Mouse (Mus musculus): ENCODE results near the gene Trim11. TPM values are rescaled to one million over a fixed set of nuclear protein-coding genes. Genes with fewer than 3 reads are reported as not detected.

The Trim11 gene
- polyA plus RNA-seq, 1 experiment = 93.7 TPM

- no peak for TF ChIP-seq GATA1 (IDR thresholded peaks at IDR 0.05; ENCODE audit: low read length)
These were observed 9.3 kb upstream of the Trim11 start for GRCm38 (mm10) chr11:58968551-58968950.

GRCm38 (mm10) chr11:58969027-58969426, 8.9 kb upstream of the Trim11 start:
- TF ChIP-seq GATA1 (IDR thresholded peaks at IDR 0.05; ENCODE audit: low read length) = no peak

DNA sequence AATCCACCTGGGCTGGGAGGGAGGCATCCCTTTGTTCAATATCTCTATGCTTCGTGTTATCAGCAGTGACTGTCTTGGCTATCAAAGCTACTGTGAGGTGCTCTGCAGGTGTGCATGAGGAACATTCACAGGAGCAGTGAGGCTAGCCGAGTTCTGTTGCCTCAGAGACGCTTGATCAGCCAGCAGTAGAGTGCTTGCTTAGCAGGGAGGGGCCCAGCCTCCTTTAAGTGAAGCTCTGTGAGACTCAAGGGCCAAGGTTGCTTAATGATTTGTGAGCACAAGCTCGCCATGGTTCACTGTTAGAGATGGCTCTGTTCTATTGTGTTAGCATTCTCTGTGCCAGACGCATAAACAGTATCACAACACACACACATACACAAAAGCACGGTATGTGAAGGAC, 8.2 kb upstream of the Trim11 start:
- no peak for TF ChIP-seq GATA1 (IDR thresholded peaks at IDR 0.05; ENCODE audit: low read length)

- TF ChIP-seq GATA1 (IDR thresholded peaks at IDR 0.05; ENCODE audit: low read length) = no peak
These were observed 6.9 kb upstream of the Trim11 start for GRCm38 (mm10) chr11:58970831-58971530.

GRCm38 (mm10) chr11:58971796-58972195, 6.1 kb upstream of the Trim11 start:
- no peak for TF ChIP-seq GATA1 (IDR thresholded peaks at IDR 0.05; ENCODE audit: low read length)

DNA sequence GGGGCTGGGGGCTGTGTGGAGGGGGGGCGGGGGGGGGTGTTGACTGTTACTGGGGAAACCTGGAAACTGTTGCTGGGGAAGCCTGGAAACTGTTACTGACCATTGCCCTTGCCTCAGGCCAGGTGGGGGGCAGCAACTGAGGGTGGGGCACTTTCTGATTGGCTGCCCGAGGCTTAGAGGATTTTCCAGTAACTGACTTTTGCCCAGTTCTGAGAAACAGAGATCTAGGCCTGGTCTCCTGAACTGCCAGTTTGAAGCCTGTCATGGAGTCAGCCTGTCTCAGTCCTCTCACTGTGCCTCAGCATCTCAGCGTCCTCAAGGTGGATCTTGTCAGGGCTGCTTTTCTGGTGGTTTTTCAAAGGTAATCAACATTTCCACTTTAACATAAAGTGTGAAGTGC, 3.5 kb upstream of the Trim11 start:
- TF ChIP-seq GATA1 (IDR thresholded peaks at IDR 0.05; ENCODE audit: low read length) = no peak

DNA sequence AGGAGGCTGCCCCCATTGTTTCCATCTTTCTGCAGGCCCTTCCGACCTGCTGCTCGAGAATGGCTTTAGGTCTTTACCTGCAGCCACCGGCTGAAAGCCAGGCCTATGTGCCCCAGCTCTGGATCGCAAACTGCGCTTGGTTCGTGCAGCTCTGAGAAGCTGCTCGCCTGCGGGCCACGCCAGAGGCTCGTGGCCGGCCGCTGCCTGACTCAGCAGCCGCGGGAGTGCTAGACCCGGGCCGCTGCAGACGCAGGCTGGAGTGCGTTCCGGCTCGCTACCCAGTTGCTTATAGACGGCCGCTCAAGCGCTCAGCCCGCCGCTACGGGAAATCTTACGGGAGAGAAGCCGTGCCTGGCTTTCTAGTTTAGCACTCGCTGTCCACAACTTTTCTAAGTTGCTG, 743 bp upstream of the Trim11 start:
- no peak for TF ChIP-seq GATA1 (IDR thresholded peaks at IDR 0.05; ENCODE audit: low read length)

DNA sequence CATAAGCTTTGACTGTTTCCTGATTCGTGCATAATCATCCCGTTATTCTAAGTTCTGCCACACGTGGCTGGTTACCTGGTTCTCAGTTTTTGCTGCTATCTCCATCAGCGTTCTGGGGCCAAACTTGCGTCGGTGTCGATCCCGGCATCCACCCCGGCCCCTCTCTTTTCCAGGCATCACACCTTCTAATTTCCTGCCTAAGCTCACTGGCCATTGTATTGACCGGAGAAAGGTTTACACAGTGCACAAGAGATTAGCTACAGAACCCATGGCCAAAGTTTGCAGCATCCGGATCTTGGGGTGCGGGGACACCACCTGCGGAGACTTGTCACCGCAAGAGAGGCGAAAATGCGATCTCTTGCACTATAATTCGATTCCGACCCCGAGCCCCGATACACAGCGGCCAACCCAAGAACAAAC, 276 bp upstream of the Trim11 start:
- TF ChIP-seq GATA1 (IDR thresholded peaks at IDR 0.05; ENCODE audit: low read length) = no peak

DNA sequence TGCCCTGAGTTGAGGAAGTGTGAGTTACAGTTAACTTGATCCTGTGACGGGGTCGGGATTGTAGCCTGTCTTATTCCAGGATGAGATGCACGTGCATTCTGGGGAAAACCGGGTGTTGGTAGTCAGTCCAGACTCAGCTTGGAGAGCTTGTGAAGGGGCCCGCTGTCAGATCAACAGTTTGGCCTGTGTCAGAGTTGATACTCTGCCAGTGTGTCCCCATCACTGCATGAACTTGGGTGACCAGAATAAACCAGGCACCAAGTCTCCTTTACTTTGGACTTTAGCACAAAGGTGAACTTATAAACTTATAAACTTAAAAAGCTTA, 775 bp downstream of the Trim11 start:
- no peak for TF ChIP-seq GATA1 (IDR thresholded peaks at IDR 0.05; ENCODE audit: low read length)

DNA sequence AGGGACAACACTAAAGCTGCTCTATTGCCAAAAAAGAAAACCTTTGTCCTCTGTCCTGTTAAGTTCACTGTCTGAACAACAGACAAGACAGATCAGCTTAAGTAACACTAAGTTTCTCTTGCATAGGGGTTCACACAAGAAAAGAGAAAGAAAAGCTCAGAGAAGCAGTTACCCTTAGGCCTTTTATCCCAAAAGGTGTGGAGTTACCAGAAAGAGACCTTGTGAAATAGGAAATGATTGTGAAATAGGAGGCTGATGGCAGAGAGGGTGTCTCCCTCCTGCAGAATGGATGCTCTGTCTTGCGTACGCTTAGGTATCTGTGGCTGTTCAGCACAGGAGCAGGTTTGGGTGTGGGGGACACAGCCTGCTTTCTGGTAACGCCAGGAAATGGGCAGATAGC, 1.3 kb downstream of the Trim11 start:
- no peak for TF ChIP-seq GATA1 (IDR thresholded peaks at IDR 0.05; ENCODE audit: low read length)

- no peak for TF ChIP-seq GATA1 (IDR thresholded peaks at IDR 0.05; ENCODE audit: low read length)
These were observed 1.8 kb downstream of the Trim11 start for GRCm38 (mm10) chr11:58979661-58980060.

GRCm38 (mm10) chr11:58980381-58980990, 2.6 kb downstream of the Trim11 start:
- no peak for TF ChIP-seq GATA1 (IDR thresholded peaks at IDR 0.05; ENCODE audit: low read length)

DNA sequence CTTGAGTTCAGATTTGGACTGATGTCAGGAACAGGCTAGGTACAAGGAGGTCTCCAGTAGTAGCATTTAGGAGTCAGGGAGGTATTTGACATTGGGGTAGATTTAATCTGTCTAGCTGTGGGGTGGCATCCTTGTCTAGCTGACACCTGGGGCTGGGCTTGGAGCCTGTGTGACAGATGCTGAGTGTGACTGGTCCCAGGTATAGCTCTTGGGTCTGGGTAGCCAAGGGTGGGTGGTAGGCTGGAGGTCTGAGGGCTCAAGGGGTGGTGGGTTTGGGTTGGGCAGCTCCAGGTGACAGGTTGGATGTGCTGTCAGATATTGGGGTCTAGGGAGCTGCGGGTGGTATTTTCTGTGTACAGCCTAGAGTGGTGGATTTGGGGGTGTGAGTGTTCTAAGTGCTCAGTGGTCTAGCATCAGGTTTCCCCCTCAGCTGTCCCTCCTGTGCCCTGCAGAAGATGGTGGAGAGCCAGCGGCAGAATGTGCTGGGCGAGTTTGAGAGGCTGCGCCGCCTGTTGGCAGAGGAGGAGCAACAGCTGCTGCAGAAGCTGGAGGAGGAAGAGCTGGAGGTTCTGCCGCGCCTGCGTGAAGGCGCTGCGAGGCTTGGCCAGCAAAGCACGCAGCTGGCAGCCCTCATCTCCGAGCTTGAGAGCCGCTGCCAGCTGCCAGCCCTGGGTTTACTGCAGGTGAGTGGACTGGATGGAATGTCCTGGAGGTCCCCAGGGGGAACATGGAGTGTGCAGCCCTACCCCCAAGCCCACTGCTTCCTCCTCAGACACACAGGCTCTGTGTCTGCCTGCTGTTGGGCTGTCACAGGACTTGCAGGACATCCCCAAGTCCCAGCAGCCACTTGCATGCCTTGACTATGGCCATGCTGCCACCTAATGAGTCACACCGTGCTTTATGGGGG, 3.9 kb downstream of the Trim11 start:
- no peak for TF ChIP-seq GATA1 (IDR thresholded peaks at IDR 0.05; ENCODE audit: low read length)

DNA sequence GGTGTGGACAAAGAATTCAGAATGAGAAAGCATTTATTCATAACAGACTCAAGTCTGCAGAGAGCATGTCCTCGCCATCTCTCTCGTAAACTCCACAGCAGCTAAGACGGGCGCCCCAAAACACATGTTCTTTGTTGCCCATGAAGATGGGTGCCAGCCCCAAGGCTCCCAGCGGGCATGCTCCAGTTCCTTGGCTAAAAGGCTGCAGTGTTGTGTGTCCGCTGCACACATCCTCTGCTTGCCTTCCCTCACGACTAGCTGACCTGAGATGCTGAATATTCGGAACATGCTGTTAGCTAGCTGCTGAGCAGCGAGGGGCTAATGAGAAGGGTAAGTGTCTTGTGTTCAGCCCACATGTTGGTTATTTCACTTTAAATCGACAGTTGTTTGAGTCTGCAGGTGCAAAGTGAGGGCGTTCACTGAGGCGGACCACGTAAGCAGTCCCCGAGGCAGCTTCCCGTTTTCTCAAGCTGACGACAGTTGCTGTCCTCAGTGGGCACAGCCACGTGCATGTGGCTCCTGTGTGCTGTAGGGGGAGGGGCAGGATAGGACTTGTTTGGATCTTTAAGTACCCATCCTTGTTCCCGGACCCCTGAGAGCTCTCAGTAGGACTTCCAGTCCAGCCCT, 4.7 kb downstream of the Trim11 start:
- TF ChIP-seq GATA1 (IDR thresholded peaks at IDR 0.05; ENCODE audit: low read length) = no peak

DNA sequence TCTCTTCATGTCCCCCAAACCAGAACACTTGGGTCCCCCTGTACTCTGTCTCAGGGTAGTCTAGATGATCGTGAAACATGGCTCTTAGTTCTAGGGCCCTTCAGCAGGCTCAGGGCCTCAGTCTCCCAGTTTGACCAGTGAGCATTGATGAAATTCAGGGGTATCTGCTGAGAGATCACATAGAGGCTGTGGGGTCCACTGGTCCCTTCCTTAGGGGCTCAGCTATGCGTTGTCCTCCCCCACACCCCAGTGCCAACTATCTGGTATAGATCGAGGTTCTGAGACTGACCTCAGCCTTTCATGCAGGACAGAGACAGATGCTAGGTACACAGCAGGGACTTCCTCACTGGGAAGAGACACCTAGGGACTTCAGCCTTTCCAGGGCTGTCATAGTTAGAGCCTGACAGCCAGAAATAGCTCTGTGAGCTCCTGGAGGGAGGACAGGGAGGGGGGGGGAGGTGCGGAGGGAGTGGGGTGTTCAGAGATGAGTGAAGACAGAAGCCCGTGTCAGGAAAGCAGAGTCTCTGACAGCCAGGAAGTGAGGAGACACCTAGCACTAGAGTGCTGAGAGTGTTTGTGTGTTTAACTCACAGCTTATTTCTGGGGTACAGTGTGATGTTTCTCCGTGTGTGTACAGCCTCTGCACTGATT, 5.9 kb downstream of the Trim11 start:
- TF ChIP-seq GATA1 (IDR thresholded peaks at IDR 0.05; ENCODE audit: low read length) = no peak
